Comparison of ENCODE assay signal across 8 mouse cellular contexts in genomic region chr17:48274885-48275284, GRCm38 (mm10). TPM values are rescaled to one million over a fixed set of nuclear protein-coding genes. Genes with fewer than 3 reads are reported as not detected.
DNase-seq lines count a peak whose midpoint lies in the region; ATAC-seq and TF ChIP-seq lines count a peak whose summit lies in the region.

No protein-coding gene starts in this region.

- H3K4me1 ChIP-seq in CH12.LX (ENCODE audit: control insufficient read depth in 1 of 2, insufficient read depth in 2 of 2): peaks cover 0 to 29% of the 10 kb centered on the region in 2 experiments; a peak in 2 of 4 replicates
- H3K4me1 ChIP-seq in heart, adult 2 months (ENCODE audit: control insufficient read depth, insufficient read depth, low read length): no peaks in the 10 kb centered on the region
- H3K4me1 ChIP-seq in lung, postnatal 0 days (ENCODE audit: insufficient read depth, low read depth, low read length): no peaks in the 10 kb centered on the region

- ATAC-seq in lung, postnatal 0 days: peak; percentile 59; the same call in 1 of the 2 replicates

- peak; percentile 79 to 91 for TF ChIP-seq CTCF in CH12.LX (conservative IDR thresholded peaks at IDR 0.05 in 1 of 2, IDR thresholded peaks at IDR 0.05 in 1 of 2; ENCODE audit: low read depth in 2 of 2, low read length in 2 of 2)
- peak; percentile 94 for TF ChIP-seq CTCF in heart, adult 2 months (IDR thresholded peaks at IDR 0.05)
- TF ChIP-seq CTCF in lung, postnatal 0 days (IDR thresholded peaks at IDR 0.05): peak; percentile 91

- no peak overlapping the region for H3K4me2 ChIP-seq in CH12.LX (ENCODE audit: insufficient read depth, low read depth, poor library complexity, severe bottlenecking)
- H3K4me2 ChIP-seq in lung, postnatal 0 days (replicated peaks; ENCODE audit: low read depth, low read length): no peak overlapping the region

- dilution Hi-C loops in CH12.LX (cut with MboI; ENCODE audit: extremely low pct_ligation_motif_present, extremely low pct_unique_long_range_greater_than_20kb, low sequenced_read_pairs): no loop called here

- no peaks in the 10 kb centered on the region for H3K27me3 ChIP-seq in CH12.LX (replicated peaks)
- no peaks in the 10 kb centered on the region for H3K27me3 ChIP-seq in heart, adult 2 months (ENCODE audit: control insufficient read depth, insufficient read depth, low read length)
- H3K27me3 ChIP-seq in lung, postnatal 0 days (replicated peaks; ENCODE audit: insufficient read depth, low read length): no peaks in the 10 kb centered on the region

- in situ Hi-C loops in CH12.LX (cut with MboI; ENCODE audit: low pct_ligation_motif_present, low pct_unique_long_range_greater_than_20kb, low sequenced_read_pairs): loop anchor here (25.0 kb wide), 1 partner anchor 163 kb away; no protein-coding TSS in a partner anchor

- peak; percentile 85 for DNase-seq in CH12.LX (ENCODE audit: extremely low read depth)
- DNase-seq in adrenal gland, adult 18-20 months (ENCODE audit: low spot score in 2 of 2): peak; percentile 71
- peak; percentile 88 for DNase-seq in embryo, embryonic 11 days
- DNase-seq in heart, adult 2 months: peak; percentile 68 to 77
- DNase-seq in layer of hippocampus, adult 9-11 months: peak; percentile 75
- DNase-seq in lung, postnatal 0 days (ENCODE audit: low spot score): peak; percentile 79
- DNase-seq in right cerebral cortex, adult 2 months (ENCODE audit: low spot score in 2 of 2): peak; percentile 86 to 90
- DNase-seq in urinary bladder, postnatal 14 days (ENCODE audit: low spot score): peak; percentile 77

- H3K9ac ChIP-seq in CH12.LX (ENCODE audit: insufficient read depth, low read depth): no peak overlapping the region
- H3K9ac ChIP-seq in heart, adult 2 months (ENCODE audit: low read depth, low read length): no peak overlapping the region
- no peak overlapping the region for H3K9ac ChIP-seq in lung, postnatal 0 days (replicated peaks; ENCODE audit: low read depth)

- 20% methylated on average over 6 of the region's 6 CpGs for WGBS in heart, adult 2 months
- 31% methylated on average over 6 of the region's 6 CpGs for WGBS in lung, postnatal 0 days

- no peaks in the 10 kb centered on the region for H3K9me3 ChIP-seq in CH12.LX (replicated peaks; ENCODE audit: low read length)
- H3K9me3 ChIP-seq in lung, postnatal 0 days (ENCODE audit: low read length): no peaks in the 10 kb centered on the region

- TF ChIP-seq RAD21 in CH12.LX (IDR thresholded peaks at IDR 0.05; ENCODE audit: low read depth, low read length): peak; percentile 91

- H3K27ac ChIP-seq in CH12.LX (ENCODE audit: insufficient read depth, low read depth): no peak overlapping the region
- no peak overlapping the region for H3K27ac ChIP-seq in heart, adult 2 months
- no peak overlapping the region for H3K27ac ChIP-seq in lung, postnatal 0 days (ENCODE audit: low read length)

- intact Hi-C loops in heart, adult 2 months (cut with DNase I): loop anchor here (1.0 to 2.0 kb wide), 2 partner anchors 62 to 328 kb away; no protein-coding TSS in a partner anchor

- no peaks in the 10 kb centered on the region for H3K79me2 ChIP-seq in CH12.LX (replicated peaks; ENCODE audit: control insufficient read depth, extremely low read depth, insufficient read depth, poor library complexity, severe bottlenecking)
- no peaks in the 10 kb centered on the region for H3K79me2 ChIP-seq in heart, adult 2 months (replicated peaks; ENCODE audit: control insufficient read depth, insufficient read depth, low read length)

- TF ChIP-seq POLR2A in CH12.LX (IDR thresholded peaks at IDR 0.05; ENCODE audit: low read depth, low read length): no peak
- TF ChIP-seq POLR2A in heart, adult 2 months (IDR thresholded peaks at IDR 0.05; ENCODE audit: insufficient read depth, low read depth, low read length): no peak

- TF ChIP-seq EP300 in CH12.LX (IDR thresholded peaks at IDR 0.05; ENCODE audit: low read length): no peak
- TF ChIP-seq EP300 in heart, adult 2 months (IDR thresholded peaks at IDR 0.05; ENCODE audit: insufficient read depth, low read depth, low read length): no peak
- no peak for TF ChIP-seq EP300 in lung, postnatal 0 days (IDR thresholded peaks at IDR 0.05)

- H3K36me3 ChIP-seq in CH12.LX (replicated peaks in 1 of 2; ENCODE audit: control insufficient read depth in 1 of 2, insufficient read depth in 1 of 2, low read length in 1 of 2): no peaks in the 10 kb centered on the region
- H3K36me3 ChIP-seq in heart, adult 2 months (ENCODE audit: control insufficient read depth, insufficient read depth, low read length): no peaks in the 10 kb centered on the region
- no peaks in the 10 kb centered on the region for H3K36me3 ChIP-seq in lung, postnatal 0 days (ENCODE audit: insufficient read depth, low read length)

- H3K4me3 ChIP-seq in CH12.LX (replicated peaks in 1 of 3; ENCODE audit: low read depth in 2 of 3, low read length in 2 of 3, poor library complexity in 1 of 3): no peak overlapping the region
- no peak overlapping the region for H3K4me3 ChIP-seq in heart, adult 2 months
- H3K4me3 ChIP-seq in lung, postnatal 0 days (ENCODE audit: low read depth, low read length): no peak overlapping the region

TF ChIP-seq in CH12.LX, 34 proteins besides CTCF, POLR2A, EP300 and RAD21:
- TF ChIP-seq BHLHE40 (IDR thresholded peaks at IDR 0.05; ENCODE audit: low read depth, low read length) (no peak), MXI1 (IDR thresholded peaks at IDR 0.05; ENCODE audit: low read depth, low read length) (no peak), POLR2AphosphoS2 (IDR thresholded peaks at IDR 0.05; ENCODE audit: low read depth, low read length) (no peak), RCOR1 (conservative IDR thresholded peaks at IDR 0.05; ENCODE audit: low read depth, low read length) (no peak), ZC3H11A (IDR thresholded peaks at IDR 0.05; ENCODE audit: low read depth, low read length) (peak; percentile 70), JUN (IDR thresholded peaks at IDR 0.05; ENCODE audit: insufficient read depth, low read depth, low read length) (no peak), MYC (IDR thresholded peaks at IDR 0.05; ENCODE audit: low read depth, low read length) (no peak), SMC3 (IDR thresholded peaks at IDR 0.05; ENCODE audit: low read depth, low read length) (peak; percentile 97)

RNA-seq across cellular contexts. Expression of gene Treml4, which starts 10.8 kb away (rescaled TPM):
- total RNA-seq in CH12.LX (2012; rRNA removed) (0.13 TPM in 1 of 2 replicates, not detected in the other), CH12.LX (2014; rRNA removed) (0.22 and 0.55 TPM in 2 replicates)
- polyA plus RNA-seq in CH12.LX (2012; ENCODE audit: insufficient read length, low read depth): 1.1 TPM in 2 replicates
- 1 to 10 TPM in 1 of 2 experiments, under 1 TPM in 1; 0.46 to 1.6 TPM for total RNA-seq in adrenal gland, adult 18-20 months (2021)
- under 1 TPM in 1 of 2 experiments, not detected in 1; 0.31 TPM for total RNA-seq in heart, adult 2 months (2021)
- polyA plus RNA-seq in heart, adult 2 months (2012; rRNA removed): 0.76 and 1.9 TPM in 2 replicates
- polyA plus RNA-seq in lung, postnatal 0 days (2015; fragmentation: Nextera tagmentation; extraction: Ambion mirVana): 2.2 and 2.8 TPM in 2 replicates

RNA-seq across cellular contexts. Expression of gene Treml2, which starts 24.4 kb away (rescaled TPM):
- total RNA-seq in CH12.LX (2012; rRNA removed) (1.3 and 2.4 TPM in 2 replicates), CH12.LX (2014; rRNA removed) (5.5 and 6.4 TPM in 2 replicates)
- 9.8 and 10.2 TPM in 2 replicates for polyA plus RNA-seq in CH12.LX (2012; ENCODE audit: insufficient read length, low read depth)
- total RNA-seq in adrenal gland, adult 18-20 months (2021): under 1 TPM; 0.46 to 0.48 TPM
- 1 to 10 TPM in 1 of 2 experiments, under 1 TPM in 1; 0.91 to 3.1 TPM for total RNA-seq in heart, adult 2 months (2021)
- 1.5 and 2.4 TPM in 2 replicates for polyA plus RNA-seq in heart, adult 2 months (2012; rRNA removed)
- 0.40 and 0.54 TPM in 2 replicates for polyA plus RNA-seq in lung, postnatal 0 days (2015; fragmentation: Nextera tagmentation; extraction: Ambion mirVana)

RNA-seq across cellular contexts. Expression of gene Trem3, which starts 27.3 kb away (rescaled TPM):
- total RNA-seq in CH12.LX (2012; rRNA removed) (not detected in 2 replicates), CH12.LX (2014; rRNA removed) (not detected in 2 replicates)
- polyA plus RNA-seq in CH12.LX (2012; ENCODE audit: insufficient read length, low read depth): not detected in 2 replicates
- under 1 TPM in 1 of 2 experiments, not detected in 1; 0.93 TPM for total RNA-seq in adrenal gland, adult 18-20 months (2021)
- total RNA-seq in heart, adult 2 months (2021): under 1 TPM in 1 of 2 experiments, not detected in 1; 0.26 TPM
- polyA plus RNA-seq in heart, adult 2 months (2012; rRNA removed): 0.23 TPM in 1 of 2 replicates, not detected in the other
- polyA plus RNA-seq in lung, postnatal 0 days (2015; fragmentation: Nextera tagmentation; extraction: Ambion mirVana): 1.7 and 2.0 TPM in 2 replicates

RNA-seq across cellular contexts. Expression of gene B430306N03Rik, which starts 41.1 kb away (rescaled TPM):
- total RNA-seq in CH12.LX (2012; rRNA removed) (0.08 TPM in 1 of 2 replicates, not detected in the other), CH12.LX (2014; rRNA removed) (0.21 and 0.35 TPM in 2 replicates)
- 1.0 and 1.6 TPM in 2 replicates for polyA plus RNA-seq in CH12.LX (2012; ENCODE audit: insufficient read length, low read depth)
- total RNA-seq in adrenal gland, adult 18-20 months (2021): under 1 TPM; 0.13 to 0.42 TPM
- under 1 TPM; 0.14 to 0.57 TPM for total RNA-seq in heart, adult 2 months (2021)
- 0.35 and 0.55 TPM in 2 replicates for polyA plus RNA-seq in heart, adult 2 months (2012; rRNA removed)
- 0.58 and 0.92 TPM in 2 replicates for polyA plus RNA-seq in lung, postnatal 0 days (2015; fragmentation: Nextera tagmentation; extraction: Ambion mirVana)

RNA-seq across cellular contexts. Expression of gene Trem1, which starts 42.3 kb away (rescaled TPM):
- 0.08 TPM in 1 of 2 replicates, not detected in the other for total RNA-seq in CH12.LX (2012; rRNA removed)
- total RNA-seq in CH12.LX (2014; rRNA removed): 0.17 and 0.32 TPM in 2 replicates
- polyA plus RNA-seq in CH12.LX (2012; ENCODE audit: insufficient read length, low read depth): 0.25 and 0.29 TPM in 2 replicates
- under 1 TPM in 1 of 2 experiments, not detected in 1; 0.20 TPM for total RNA-seq in adrenal gland, adult 18-20 months (2021)
- under 1 TPM in 1 of 2 experiments, not detected in 1; 0.10 TPM for total RNA-seq in heart, adult 2 months (2021)
- polyA plus RNA-seq in heart, adult 2 months (2012; rRNA removed): 0.09 and 0.10 TPM in 2 replicates
- 1.4 and 1.7 TPM in 2 replicates for polyA plus RNA-seq in lung, postnatal 0 days (2015; fragmentation: Nextera tagmentation; extraction: Ambion mirVana)
